ENCODE assay signal across 15 mouse cellular contexts in genomic region chr13:92594481-92594880, GRCm38 (mm10). TPM values are rescaled to one million over a fixed set of nuclear protein-coding genes. Genes with fewer than 3 reads are reported as not detected.
A peak's percentile ranks its signal among the peaks of the same experiment; 100 is the strongest.
DNase-seq lines count a peak whose midpoint lies in the region; ATAC-seq lines count a peak whose summit lies in the region.
"Had no signal": no experiment of that assay in that cellular context is flagged by ENCODE, and none has a peak within 500 bp of the region (broad histone marks: within the 10 kb centered on the region; RNA-seq: fewer than 3 reads in every experiment).

No protein-coding gene starts in this region.

- H3K4me3 ChIP-seq in kidney, embryonic 16.5 days (ENCODE audit: low read length) = no peak overlapping the region
- no peak overlapping the region for H3K4me3 ChIP-seq in embryonic facial prominence, embryonic 12.5 days
- no peak overlapping the region for H3K4me3 ChIP-seq in hindbrain, embryonic 10.5 days
- H3K4me3 ChIP-seq in midbrain, embryonic 12.5 days = no peak overlapping the region
- H3K4me3 ChIP-seq: heart, embryonic 15.5 days; myocyte had no signal

- H3K4me1 ChIP-seq in kidney, embryonic 16.5 days (ENCODE audit: insufficient read depth, low read length) = peaks cover 23% of the 10 kb centered on the region
- H3K4me1 ChIP-seq in embryonic facial prominence, embryonic 12.5 days = peaks cover 8% of the 10 kb centered on the region
- peaks cover 45% of the 10 kb centered on the region for H3K4me1 ChIP-seq in hindbrain, embryonic 10.5 days (replicated peaks)
- peaks cover 27% of the 10 kb centered on the region for H3K4me1 ChIP-seq in midbrain, embryonic 12.5 days

- H3K4me2 ChIP-seq in kidney, embryonic 16.5 days (replicated peaks; ENCODE audit: low read depth, low read length) = no peak overlapping the region
- H3K4me2 ChIP-seq in embryonic facial prominence, embryonic 12.5 days (replicated peaks) = no peak overlapping the region
- H3K4me2 ChIP-seq in midbrain, embryonic 12.5 days (replicated peaks) = no peak overlapping the region
- H3K4me2 ChIP-seq: heart, embryonic 15.5 days had no signal

- 43% methylated on average over 6 of the region's 6 CpGs for WGBS in kidney, embryonic 16.5 days
- 48% methylated on average over 6 of the region's 6 CpGs for WGBS in embryonic facial prominence, embryonic 12.5 days
- WGBS in hindbrain, embryonic 10.5 days = 48% methylated on average over 6 of the region's 6 CpGs
- 36% methylated on average over 6 of the region's 6 CpGs for WGBS in midbrain, embryonic 12.5 days

- no peak for DNase-seq in kidney, adult 9 months
- DNase-seq in hindbrain, embryonic 10.5 days (ENCODE audit: low spot score) = peak; percentile 29
- no peak for DNase-seq in T-cell, adult 2 months (ENCODE audit: low spot score)
- no peak for DNase-seq in adrenal gland, postnatal 14 days
- DNase-seq in right cerebral cortex, postnatal 14 days = no peak
- DNase-seq: cerebellum, adult 11-12 months; kidney, postnatal 36 days; right cerebral cortex, postnatal 4 days had no signal

- H3K27ac ChIP-seq in kidney, embryonic 16.5 days (ENCODE audit: low read length) = peak overlapping the region; percentile 90; the same call in 1 of the 2 replicates
- no peak overlapping the region for H3K27ac ChIP-seq in embryonic facial prominence, embryonic 12.5 days
- peak overlapping the region; percentile 77 for H3K27ac ChIP-seq in hindbrain, embryonic 10.5 days
- peak overlapping the region; percentile 39 for H3K27ac ChIP-seq in midbrain, embryonic 12.5 days (replicated peaks)
- H3K27ac ChIP-seq: heart, embryonic 15.5 days had no signal

- no peaks in the 10 kb centered on the region for H3K9me3 ChIP-seq in kidney, embryonic 16.5 days (ENCODE audit: low read length)
- H3K9me3 ChIP-seq in embryonic facial prominence, embryonic 12.5 days = no peaks in the 10 kb centered on the region
- no peaks in the 10 kb centered on the region for H3K9me3 ChIP-seq in hindbrain, embryonic 10.5 days
- no peaks in the 10 kb centered on the region for H3K9me3 ChIP-seq in midbrain, embryonic 12.5 days
- H3K9me3 ChIP-seq: heart, embryonic 15.5 days had no signal

- no peak overlapping the region for H3K9ac ChIP-seq in kidney, embryonic 16.5 days (replicated peaks; ENCODE audit: low read length)
- H3K9ac ChIP-seq in embryonic facial prominence, embryonic 12.5 days = no peak overlapping the region
- no peak overlapping the region for H3K9ac ChIP-seq in midbrain, embryonic 12.5 days (replicated peaks)
- H3K9ac ChIP-seq: heart, embryonic 15.5 days had no signal

- H3K36me3 ChIP-seq in kidney, embryonic 16.5 days (ENCODE audit: insufficient read depth, low read length) = no peaks in the 10 kb centered on the region
- H3K36me3 ChIP-seq in embryonic facial prominence, embryonic 12.5 days = no peaks in the 10 kb centered on the region
- no peaks in the 10 kb centered on the region for H3K36me3 ChIP-seq in hindbrain, embryonic 10.5 days
- no peaks in the 10 kb centered on the region for H3K36me3 ChIP-seq in midbrain, embryonic 12.5 days
- H3K36me3 ChIP-seq: heart, embryonic 15.5 days had no signal

- no peak for ATAC-seq in kidney, embryonic 16.5 days (ENCODE audit: low FRiP score, low TSS enrichment)
- ATAC-seq in embryonic facial prominence, embryonic 12.5 days (ENCODE audit: insufficient number of reproducible peaks, insufficient read depth, low FRiP score, low TSS enrichment) = peak; percentile 41; the same call in 1 of the 2 replicates
- ATAC-seq in midbrain, embryonic 12.5 days (ENCODE audit: low FRiP score, low read depth) = peak; percentile 55; the same call in 1 of the 2 replicates

- H3K27me3 ChIP-seq in kidney, embryonic 16.5 days (ENCODE audit: insufficient read depth, low read length) = no peaks in the 10 kb centered on the region
- no peaks in the 10 kb centered on the region for H3K27me3 ChIP-seq in embryonic facial prominence, embryonic 12.5 days
- peaks cover 17% of the 10 kb centered on the region; the same call in 1 of the 2 replicates for H3K27me3 ChIP-seq in hindbrain, embryonic 10.5 days (ENCODE audit: insufficient read depth, poor library complexity, severe bottlenecking)
- no peaks in the 10 kb centered on the region for H3K27me3 ChIP-seq in midbrain, embryonic 12.5 days
- H3K27me3 ChIP-seq: CH12.LX; heart, embryonic 15.5 days had no signal

RNA-seq across cellular contexts. Expression of gene Serinc5, which starts 16.4 kb away (rescaled TPM):
- 19.7 and 20.1 TPM in 2 replicates for polyA plus RNA-seq in kidney, embryonic 16.5 days (2015; fragmentation: Nextera tagmentation; extraction: Ambion mirVana)
- polyA plus RNA-seq in embryonic facial prominence, embryonic 12.5 days (2016; fragmentation: Nextera tagmentation; extraction: Ambion mirVana) = 12.0 and 12.4 TPM in 2 replicates
- 10.6 and 13.3 TPM in 2 replicates for polyA plus RNA-seq in hindbrain, embryonic 10.5 days (2016; fragmentation: Nextera tagmentation; extraction: Ambion mirVana)
- polyA plus RNA-seq in midbrain, embryonic 12.5 days (2016; fragmentation: Nextera tagmentation; extraction: Ambion mirVana) = 12.5 and 12.7 TPM in 2 replicates
- total RNA-seq in adrenal gland, postnatal 14 days (2021) = 50.4 and 53.1 TPM in 2 replicates

RNA-seq across cellular contexts. Expression of gene Spz1, which starts 18.5 kb away (rescaled TPM):
- not detected in 2 replicates for polyA plus RNA-seq in kidney, embryonic 16.5 days (2015; fragmentation: Nextera tagmentation; extraction: Ambion mirVana)
- polyA plus RNA-seq in embryonic facial prominence, embryonic 12.5 days (2016; fragmentation: Nextera tagmentation; extraction: Ambion mirVana) = not detected in 2 replicates
- polyA plus RNA-seq in hindbrain, embryonic 10.5 days (2016; fragmentation: Nextera tagmentation; extraction: Ambion mirVana) = not detected in 2 replicates
- not detected in 2 replicates for polyA plus RNA-seq in midbrain, embryonic 12.5 days (2016; fragmentation: Nextera tagmentation; extraction: Ambion mirVana)
- total RNA-seq in adrenal gland, postnatal 14 days (2021) = not detected in 2 replicates
- total RNA-seq: CH12.LX had no signal
- polyA plus RNA-seq: heart, embryonic 15.5 days; limb, embryonic 14.5 days; myocyte had no signal
